Mouse (Mus musculus) adrenal gland, postnatal 25 days (tissue): Measurements from ENCODE around the gene Lbhd1. TPM values are rescaled to one million over a fixed set of nuclear protein-coding genes. Genes with fewer than 3 reads are reported as not detected.
A peak's percentile ranks its signal among the peaks of the same experiment; 100 is the strongest.
"Not testable (repeated sequence)": the region's sequence is repeated elsewhere in the genome, so short reads cannot be mapped to it uniquely, and the experiment has no call there.

Experiments
- DNase-seq: peaks from one replicate; pipeline ENCODE4 v3.0.0; 2021; ENCODE audit warnings: mixed read lengths
- long read RNA-seq: library from polyadenylated mRNA; stranded (forward); transcript quantifications from one replicate; pipeline ENCODE4 v2.0.0, GENCODE M21; 2021
- total RNA-seq: library from RNA; stranded (reverse); gene quantifications from 2 replicates; pipeline ENCODE4 v1.2.3, GENCODE M21; 2021

The Lbhd1 gene
- total RNA-seq = 5.9 and 23.7 TPM in 2 replicates
- long read RNA-seq = 0 reads

DNA sequence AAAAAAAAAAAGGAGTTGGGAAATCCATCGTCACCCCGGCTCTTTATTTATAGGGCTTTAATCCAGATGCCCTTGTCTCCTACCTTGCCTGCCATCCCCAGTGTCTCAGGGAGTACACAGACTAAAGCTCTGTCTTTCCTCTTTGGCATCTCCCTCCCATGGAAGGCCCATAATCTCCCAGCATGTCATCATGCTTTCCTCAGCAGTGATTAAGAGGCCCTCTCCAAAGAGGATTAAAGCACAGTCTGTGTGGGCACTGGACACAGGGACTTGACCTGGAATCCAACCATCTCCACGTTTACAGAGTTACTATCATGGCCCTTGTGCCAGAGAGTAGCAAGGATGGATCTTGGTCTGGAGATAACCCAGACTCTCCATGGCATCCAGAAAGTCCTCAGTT, at the start of gene Lbhd1, which contains the start of gene Gm49403:
Lbhd1 (plus strand) TSS at position 117 of the 400 bp plus-strand sequence.
Gm49403 (plus strand) TSS at position 315 of the 400 bp plus-strand sequence.
- DNase-seq = no peak

DNA sequence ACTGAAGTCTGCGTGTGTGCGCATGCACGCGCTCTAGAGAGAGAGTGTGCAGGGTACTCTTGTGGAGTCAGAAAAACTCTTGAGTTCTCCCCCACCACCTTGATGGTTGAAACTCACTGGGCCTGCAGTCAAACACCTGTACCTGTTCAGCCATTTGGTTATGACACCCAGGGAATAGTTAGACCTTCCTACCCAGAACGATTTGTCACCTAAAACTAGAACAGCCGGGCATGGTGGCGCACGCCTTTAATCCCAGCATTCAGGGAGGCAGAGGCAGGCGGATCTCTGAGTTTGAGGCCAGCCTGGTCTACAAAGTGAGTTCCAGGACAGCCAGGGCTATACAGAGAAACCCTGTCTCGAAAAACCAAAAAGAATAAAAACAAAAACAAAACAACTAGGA, 47.2 kb upstream of the Lbhd1 start:
- DNase-seq = not testable (repeated sequence)

DNA sequence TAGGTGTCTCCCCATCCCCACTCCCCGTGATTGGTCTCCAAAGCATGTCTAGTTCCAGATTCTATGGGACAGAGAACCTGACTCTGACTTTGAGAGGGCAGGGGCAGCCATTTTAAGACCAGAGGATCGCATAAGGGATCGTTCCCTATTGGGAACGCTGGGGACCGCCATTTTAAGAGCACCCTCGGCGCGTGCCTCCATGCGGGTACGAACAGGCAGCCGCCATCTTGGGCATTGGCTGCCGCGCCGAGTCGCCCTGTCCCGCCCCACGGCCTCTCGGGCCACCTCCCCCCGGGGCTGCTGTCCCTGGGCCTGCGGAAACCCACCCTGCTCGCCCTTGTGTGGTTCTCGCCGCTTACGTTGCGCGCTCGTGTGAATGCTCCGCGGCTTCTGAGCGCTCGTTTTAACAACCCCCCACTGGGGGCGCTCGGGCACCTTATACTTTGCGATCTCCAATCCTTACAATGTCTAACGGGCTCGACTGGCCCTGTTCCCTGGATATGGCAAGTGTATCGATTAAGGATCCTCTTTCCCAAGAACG, 46.2 kb upstream of the Lbhd1 start, which contains the start of gene Bscl2:
Bscl2 (plus strand) TSS at position 217 of the 541 bp plus-strand sequence.
- DNase-seq = peak; percentile 73

DNA sequence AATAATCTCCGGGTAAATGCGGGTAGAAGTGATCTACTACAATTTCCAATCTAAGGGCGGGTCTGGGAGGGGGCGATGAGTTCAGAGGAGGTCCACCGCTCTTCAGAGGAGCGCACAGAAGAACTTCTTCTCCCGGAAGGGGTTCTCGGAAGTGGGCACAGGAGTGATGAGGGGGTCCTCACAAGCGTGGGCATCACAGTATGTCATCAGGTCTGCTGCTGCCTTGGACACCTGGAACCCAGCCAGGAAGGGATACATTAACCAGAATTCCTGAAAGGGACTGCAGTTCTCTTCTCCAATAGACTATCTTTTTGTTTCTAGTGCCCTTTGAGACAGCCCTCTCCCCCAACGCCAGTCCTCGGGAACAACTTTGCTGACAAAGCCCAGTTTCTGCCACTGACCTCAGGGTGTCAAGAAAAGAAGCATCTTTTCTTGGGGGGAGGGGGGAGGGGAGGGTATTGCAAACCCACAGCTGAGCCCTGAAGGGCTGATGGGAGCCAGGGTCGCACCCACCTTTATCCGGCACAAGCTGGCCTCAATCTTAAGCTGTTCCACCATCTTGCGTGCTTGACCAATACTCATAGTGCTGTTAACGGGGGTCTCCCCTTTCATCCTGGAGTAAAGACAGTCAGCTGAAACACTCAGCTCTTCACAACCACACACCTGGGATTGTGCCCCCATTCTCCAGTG, 45.3 kb upstream of the Lbhd1 start:
- no peak for DNase-seq

DNA sequence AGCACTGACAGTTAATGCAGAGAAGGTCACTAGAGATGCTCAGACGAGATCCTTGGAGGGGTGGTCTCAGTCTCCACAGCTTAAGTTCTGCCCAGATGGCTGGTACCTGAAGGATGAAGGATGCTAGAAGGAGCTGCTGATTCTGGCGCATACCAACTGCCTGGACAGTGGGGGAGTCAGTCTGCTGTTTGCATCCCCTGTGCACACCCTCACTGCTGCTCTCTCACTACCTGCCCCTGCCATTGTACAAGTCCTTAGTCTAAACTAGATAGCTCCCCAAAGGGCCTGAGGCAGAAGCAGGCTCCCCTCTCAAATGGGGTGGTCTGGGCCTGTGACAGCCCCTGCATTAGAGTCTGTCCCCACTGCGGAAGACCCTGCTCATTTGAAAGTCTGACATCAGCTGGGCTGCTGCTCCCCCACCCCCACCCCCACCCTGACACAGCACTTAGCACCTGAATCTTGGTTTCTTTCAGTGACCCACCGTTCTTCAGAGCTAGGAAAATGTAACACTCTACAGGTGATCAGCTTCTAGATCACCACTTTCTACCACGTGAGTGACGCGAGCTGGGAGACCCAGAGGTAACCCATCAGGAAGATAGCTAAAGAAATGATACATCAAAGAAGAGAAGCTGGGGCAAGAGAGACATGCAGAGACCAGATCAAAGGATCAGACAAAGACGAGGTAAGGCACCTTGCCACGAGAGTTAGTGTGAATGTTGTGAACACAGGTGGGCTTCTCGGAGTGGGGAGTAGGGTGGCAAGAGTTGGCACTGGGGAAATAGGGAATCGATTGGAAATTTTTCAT, 44.2 kb upstream of the Lbhd1 start, which contains the start of gene Gng3:
Gng3 (minus strand) TSS at position 92 of the 805 bp plus-strand sequence.
- DNase-seq = no peak

DNA sequence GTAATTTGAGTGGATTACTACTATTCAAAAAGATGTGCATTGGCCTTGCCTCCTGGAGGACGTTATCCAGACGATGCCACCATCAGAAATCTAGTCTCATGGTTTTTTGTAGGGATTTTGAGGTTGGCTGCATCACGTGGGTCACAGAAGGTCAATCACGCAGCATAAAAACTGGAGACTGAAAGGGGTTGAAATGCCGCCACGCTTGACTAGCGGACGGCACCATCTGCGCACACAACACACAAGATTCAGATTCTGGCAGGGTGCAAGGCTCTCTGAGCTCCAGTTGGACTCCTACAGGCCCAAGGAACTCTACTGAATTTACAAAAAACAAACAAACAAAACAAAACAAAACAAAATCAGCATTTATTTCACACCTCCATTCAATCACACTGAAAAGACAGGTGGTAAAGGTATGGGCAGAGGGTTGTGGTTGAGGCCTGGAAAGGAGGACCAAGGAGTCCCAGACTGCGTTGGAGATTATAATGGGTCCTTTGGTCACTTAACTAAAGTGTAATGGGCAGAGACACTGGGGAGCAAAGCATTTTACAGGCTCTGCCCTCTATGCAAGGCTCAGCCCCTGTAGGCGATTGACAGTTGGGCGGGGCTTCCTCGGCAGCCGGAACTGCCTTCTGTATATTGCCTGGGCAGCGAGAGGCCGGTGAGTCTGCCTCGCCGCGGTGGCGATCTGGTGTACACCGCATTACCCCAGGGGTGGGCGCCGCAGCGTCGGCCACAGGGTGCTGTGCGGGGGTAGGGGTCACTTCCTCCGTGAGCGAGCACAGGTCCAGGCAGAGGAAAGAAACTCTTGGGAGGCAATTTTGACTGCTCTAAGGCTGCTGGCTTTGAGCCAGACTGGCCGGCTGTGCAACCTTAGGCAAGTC, 43.4 kb upstream of the Lbhd1 start:
- DNase-seq = peak; percentile 80

DNA sequence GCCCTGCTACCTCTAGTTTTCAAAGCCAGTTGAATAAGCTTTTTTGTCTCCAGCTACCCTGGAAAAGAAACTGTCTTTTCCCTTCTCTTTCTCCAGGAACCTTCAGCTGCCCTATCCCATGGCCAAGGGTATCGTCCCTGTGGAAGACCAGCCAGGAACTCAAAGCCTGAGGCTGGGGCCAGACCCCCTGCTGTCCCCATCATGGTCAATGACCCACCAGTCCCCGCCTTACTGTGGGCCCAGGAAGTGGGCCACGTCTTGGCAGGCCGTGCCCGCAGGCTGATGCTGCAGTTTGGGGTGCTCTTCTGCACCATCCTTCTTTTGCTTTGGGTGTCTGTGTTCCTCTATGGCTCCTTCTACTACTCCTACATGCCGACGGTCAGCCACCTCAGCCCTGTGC, 42.5 kb upstream of the Lbhd1 start:
- no peak for DNase-seq

DNA sequence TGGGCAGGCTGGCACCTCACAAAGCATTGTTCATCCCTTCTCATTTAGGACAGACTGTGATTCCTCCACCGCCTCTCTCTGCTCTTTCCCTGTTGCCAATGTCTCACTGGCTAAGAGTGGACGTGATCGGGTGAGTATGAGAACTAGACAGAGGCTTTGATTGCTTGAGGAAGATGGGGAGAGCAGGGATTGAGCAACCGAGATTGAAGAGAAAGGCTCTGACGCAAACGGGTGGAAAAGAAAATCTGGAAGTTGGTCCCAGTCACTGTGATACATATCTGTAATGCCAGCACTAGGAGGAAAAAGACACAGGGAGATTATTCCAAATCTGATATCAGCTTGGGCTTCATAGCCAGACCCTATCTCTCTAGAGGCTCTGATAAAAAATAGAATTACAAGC, 40.6 kb upstream of the Lbhd1 start:
- DNase-seq = no peak

DNA sequence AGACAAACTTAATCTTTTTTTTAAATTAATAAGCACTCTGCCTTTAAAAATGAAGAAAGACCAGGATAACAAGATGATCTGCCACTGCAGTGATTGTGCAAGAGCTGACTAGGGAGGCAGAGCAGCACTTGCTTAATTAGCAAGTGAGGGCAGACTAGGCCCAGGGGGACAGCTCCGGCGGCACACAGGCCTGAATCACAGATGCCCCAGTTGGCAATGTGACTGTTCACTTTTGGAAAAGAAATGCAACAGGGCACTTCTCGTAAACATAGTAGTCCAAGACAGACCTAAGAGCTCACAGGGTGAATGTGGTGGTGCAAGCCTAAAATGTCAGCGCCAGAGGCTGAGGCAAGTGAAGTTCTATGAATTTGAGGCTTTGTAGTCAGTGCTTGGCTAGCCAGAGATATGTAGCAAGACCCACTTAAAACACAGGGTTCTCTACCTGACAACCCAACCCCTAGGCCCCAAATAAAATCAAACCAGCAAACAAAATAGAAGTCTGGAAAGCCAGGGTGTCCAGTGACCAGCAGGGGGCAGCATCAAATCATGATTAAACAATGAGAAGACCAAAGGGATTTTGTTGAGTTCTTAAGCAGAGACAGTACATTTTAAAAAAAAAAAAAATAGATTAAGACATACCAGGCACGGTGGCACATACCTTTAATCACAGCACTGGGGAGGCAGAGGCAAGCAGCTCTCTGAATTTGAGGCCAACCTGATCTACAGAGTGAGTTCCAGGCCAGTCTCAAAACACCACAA, 39.0 kb upstream of the Lbhd1 start:
- DNase-seq = peak; percentile 73

DNA sequence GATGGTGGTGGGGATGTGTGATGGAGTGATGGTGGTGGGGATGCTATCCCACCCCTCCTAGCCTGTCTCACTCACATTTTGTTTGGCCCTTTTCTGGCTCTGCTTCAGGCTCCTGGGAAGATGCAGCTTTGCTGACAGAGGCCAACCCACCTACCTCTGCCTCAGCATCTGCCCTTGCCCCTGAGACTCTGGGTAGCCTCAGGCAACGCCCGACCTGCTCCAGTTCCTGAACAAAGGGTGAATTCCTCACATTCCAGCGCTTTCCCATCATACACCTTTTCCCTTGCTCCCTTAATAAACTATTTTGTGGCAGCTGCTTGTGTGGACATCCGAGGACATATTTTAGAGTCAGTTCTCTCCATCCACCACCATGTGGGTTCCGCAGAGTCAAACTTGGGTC, 35.2 kb upstream of the Lbhd1 start:
- DNase-seq = no peak

DNA sequence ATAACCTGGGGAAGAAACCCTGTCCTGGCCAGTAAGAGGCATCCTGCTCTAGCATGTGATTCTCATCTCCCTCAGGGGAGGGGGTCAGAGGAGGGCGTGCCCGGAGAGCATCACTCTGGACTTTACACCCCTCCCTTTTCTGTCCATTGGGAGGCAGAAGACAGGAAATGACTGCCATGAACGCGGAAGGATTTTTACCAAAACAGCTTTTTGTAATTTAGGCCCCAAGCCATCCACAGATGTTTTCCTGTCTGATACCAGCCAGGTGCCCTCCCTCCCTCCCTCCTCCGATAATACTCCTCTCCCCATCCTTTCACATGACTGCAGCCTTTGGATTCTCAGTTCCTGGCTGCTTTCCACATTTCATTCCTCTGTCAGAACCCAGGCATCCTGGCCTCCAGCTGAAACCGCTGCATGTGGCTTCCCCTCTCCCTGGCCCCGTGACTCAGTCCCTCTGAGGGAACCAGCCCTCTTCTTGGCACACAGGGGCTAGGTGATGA, 33.1 kb upstream of the Lbhd1 start, which contains the start of gene Lrrn4cl:
Lrrn4cl (plus strand) TSS at position 367 of the 500 bp plus-strand sequence.
- DNase-seq = no peak

DNA sequence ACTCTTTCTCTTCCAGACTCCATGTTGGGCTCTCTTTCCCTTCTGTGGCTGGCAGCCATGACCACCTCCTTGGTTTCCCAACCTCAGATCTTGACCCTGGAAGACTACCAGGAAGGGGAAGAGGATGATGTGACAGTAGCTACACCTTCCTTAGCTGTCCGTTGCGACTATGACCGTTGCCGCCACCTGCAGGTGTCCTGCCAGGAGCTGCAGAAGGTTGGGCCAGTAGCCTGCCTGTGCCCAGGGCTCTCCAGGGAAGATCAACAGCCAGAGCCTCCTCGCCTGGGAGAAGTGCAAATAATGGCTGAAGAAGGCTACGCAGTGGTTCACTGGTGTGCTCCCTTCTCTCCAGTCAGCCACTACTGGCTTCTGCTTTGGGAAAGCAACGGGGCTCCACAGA, 31.9 kb upstream of the Lbhd1 start:
- no peak for DNase-seq

DNA sequence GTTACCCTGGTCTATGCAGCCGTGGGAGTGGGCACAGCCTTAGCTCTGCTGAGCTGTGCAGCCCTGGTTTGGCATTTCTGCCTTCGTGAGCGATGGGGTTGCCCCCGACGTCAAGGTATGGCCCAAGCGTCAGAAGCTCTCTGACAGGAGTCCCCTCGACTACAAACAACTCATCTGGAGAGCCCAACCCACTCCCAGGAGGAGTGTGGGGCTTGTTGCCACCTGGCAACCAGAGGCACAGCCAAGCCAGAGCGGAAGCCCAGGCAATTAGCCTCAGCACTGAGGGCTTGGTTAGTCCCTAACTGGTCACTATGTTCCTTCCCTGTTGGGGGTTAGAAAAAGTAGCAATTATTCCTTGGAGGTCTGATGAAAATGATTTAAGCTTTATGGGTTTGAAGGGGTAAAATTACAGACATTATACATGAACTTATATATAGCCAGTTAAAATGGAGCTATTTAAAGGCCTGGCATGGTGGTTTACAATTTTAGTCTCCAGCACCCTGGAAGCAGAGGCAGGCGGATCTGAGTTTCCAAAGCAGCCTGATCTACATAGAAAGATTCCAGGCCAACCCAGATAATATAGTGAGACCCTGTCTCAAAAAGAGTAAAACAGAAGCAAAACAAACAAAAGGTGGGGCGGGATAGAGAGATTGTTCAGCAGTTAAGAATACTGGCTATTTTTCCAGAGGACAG, 31.1 kb upstream of the Lbhd1 start:
- no peak for DNase-seq

DNA sequence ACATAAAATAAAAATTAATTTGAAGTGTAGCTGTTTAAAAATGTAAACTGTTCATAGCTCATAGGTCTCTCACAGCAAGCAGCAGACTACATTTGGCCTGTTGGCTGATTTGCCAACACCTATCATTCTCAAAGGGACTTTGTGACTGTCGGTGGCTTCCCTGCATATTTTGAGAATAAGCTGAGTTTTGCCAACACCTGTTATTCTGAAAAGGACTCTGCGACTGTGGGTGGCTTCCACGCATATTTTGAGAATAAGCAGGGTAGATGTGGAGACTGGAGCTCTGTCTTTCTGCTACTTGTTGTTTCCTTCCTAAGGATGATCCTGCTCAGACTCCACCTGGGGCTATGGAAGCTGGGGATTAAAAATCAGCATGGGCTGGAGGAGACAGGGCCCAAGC, 30.4 kb upstream of the Lbhd1 start:
- no peak for DNase-seq

DNA sequence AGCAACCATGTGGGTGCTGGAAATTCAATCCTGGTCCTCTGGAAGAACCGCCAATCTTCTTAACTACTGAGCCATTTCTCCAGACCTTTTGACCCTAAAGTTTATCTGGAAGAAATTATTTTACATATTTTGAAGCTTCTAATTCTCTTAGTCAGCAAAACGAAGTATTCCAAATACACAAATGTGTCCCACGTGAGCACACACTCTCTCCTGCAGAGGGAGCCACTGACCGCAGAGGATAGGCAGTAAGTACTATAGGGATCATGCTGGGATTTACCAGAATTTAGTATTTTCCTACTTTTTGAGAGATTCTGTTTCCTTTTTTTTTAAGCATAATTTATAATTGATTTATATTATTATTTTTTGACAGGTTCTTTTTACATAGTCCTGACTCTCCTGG, 25.8 kb upstream of the Lbhd1 start:
- DNase-seq = peak; percentile 65

DNA sequence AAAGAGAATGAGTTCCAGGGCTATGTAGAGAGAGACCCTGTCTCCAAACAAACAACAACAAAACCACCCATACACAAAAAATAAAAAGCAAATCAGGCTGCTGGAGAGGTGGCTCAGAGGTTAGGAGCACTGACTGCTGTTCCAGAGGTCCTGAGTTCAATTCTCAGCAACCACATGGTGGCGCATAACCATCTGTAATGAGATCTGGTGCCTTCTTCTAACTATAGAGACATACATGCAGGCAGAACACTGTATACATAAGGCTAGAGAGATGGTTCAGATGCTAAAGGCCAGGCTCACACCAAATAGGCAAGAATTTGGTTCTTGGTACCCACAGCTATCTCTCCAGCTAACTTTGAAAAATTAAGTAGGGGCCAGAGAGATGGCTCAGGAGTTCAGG, 24.5 kb upstream of the Lbhd1 start:
- no peak for DNase-seq

DNA sequence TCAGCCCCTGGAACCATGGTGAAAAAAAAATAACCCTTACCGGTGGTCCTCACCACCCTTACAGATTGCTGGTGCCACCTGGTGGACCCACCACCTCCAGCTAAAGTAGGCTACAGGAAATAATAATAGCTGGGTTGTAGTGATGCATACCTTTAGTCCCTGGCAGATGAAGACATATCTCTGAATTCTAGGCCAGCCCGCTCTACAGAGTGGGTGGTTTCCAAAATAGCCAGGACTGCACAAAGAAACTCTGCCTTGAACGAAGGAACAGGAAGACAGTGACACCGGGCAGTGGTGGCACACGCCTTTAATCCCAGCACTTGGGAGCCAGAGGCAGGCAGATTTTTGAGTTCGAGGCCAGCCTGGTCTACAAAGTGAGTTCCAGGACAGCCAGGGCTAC, 19.3 kb upstream of the Lbhd1 start:
- no peak for DNase-seq

DNA sequence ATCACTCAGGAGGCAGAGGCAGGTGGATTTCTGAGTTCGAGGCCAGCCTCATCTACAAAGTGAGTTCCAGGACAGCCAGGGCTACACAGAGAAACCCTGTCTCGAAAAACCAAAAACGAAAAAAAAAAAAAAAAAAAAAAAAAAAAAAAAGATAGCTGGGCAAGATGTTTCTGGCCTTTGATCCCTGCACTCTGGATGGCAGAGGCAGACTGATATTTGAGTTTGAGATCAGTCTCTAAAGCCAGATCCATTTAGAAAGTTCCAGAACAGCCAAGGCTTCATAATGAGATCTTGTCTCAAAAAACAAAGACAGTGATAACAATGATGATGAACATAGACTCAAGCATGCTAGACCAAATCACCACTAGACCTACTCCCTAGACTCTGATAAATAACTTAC, 13.2 kb upstream of the Lbhd1 start:
- not testable (repeated sequence) for DNase-seq

DNA sequence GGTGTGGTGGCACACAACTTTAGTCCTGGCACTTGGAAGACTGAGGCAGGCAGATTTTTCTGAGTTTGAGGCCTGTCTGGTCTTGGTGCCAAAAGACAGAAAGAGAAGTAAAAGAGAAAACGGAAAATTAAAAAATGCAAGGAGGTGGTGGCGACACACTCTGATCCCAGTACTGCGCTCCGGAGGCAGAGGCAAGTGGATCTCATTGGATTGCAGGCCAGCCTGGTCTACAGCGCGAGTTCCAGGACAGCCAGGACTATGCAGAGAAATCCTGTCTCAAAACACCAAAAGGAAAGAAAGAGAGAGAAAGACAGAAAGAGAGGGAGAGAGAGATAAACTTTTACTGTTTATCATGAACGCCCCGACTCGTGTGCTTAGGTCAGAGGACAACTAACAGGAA, 12.7 kb upstream of the Lbhd1 start:
- no peak for DNase-seq
